Mouse (Mus musculus): ENCODE measurements around the gene Rgs18.

The Rgs18 gene

GRCm38 (mm10) chr1:144775331-144775730 lies at the start of gene Rgs18:
Gene Rgs18 (minus strand): TSS chr1:144775435.
- DNase-seq (ENCODE audit: low spot score) = no peak

DNA sequence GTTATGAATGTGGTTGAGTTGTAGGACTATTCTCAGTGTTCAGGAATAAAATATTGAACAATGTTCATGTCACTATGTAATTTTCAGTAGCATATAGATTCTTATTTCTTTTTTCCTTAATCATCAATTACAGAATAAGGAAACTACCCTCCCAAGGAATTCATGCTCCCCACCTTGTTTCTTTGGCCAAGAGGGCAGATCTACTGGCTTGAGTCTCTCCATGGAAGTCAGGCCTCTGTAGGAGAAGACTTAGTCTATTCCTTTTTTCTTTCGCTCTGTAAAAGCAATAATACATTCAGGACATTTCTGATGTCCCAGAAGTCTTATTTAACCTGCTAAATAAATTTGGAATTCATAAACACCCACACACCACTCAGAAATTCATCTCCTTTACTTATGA lies 841 bp downstream of the Rgs18 start:
- DNase-seq (ENCODE audit: low spot score) = no peak

- DNase-seq (ENCODE audit: low spot score) = no peak
Measured at GRCm38 (mm10) chr1:144766218-144766617, 9.0 kb downstream of the Rgs18 start.

GRCm38 (mm10) chr1:144760792-144761191 lies 14.4 kb downstream of the Rgs18 start:
- DNase-seq (ENCODE audit: low spot score) = no peak

DNA sequence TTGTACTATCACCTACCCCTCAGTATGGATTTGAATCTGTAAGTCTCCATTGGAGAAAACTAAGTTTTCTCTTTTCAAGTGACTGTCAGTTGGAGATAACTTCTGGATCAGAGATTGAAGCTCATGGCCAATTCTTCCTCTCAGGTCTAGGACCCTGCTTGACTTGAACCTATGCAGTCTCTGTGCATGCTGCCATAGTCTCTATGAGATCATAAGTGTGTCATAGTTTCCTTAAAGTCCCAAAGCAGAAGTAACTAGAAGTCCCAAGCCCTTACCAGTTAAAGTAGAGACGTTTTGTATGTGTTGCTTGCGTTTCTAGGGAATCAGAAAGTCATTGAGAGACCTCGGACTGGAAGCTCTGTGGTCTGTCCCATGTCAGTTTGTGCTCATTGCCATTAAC lies 24.5 kb downstream of the Rgs18 start:
- DNase-seq (ENCODE audit: low spot score) = no peak

GRCm38 (mm10) chr1:144746182-144746581 lies 29.1 kb downstream of the Rgs18 start:
- DNase-seq (ENCODE audit: low spot score) = no peak

- DNase-seq (ENCODE audit: low spot score) = no peak
Measured at GRCm38 (mm10) chr1:144737739-144738138, 37.5 kb downstream of the Rgs18 start.

DNA sequence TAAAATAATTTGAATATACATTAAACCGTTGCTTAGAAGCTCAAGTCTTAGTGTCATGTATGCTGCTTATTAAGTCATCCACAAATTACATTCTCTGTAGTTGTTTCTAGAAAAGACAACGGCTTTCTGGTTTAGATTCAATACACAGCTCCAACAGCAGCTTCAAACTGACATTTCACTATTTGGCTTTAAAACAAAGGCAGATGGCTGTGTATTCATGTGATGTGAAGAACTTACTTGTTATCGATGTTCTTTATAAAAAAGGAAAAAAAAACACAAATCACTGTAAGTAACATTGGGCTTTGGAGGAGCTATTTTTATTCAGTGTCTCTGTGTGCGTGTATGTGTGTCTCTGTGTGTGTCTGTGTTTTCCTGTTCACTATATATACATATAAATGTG lies 54.5 kb downstream of the Rgs18 start:
- DNase-seq (ENCODE audit: low spot score) = no peak

DNA sequence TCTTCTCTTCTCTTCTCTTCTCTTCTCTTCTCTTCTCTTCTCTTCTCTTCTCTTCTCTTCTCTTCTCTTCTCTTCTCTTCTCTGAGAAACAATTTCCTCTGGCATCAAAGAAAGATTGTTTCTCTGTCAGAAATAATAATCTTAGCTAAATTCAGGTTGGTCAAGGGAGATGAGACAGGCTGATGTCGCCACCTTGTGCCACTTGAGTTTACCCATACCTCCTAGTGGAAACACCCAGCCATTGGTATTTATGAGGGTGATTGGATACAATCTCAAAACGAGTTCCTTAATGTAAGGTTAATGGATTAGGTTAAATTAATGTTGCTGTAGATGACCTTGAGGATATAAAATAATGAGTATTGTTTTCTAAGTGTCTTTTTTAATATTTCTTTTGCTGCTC lies 70.9 kb downstream of the Rgs18 start:
- DNase-seq (ENCODE audit: low spot score) = no peak

Measured in urinary bladder, postnatal 14 days (tissue).